Mouse (Mus musculus) embryo, embryonic 11.5 days (tissue): ENCODE data around the gene Ndufb10.
A peak's percentile ranks its signal among the peaks of the same experiment; 100 is the strongest.
"Not testable (repeated sequence)": the region's sequence is repeated elsewhere in the genome, so short reads cannot be mapped to it uniquely, and the experiment has no call there.

Experiments
- DNase-seq: peaks from one replicate; pipeline ENCODE4 v3.0.0-alpha.2; 2012; ENCODE audit warnings: low read depth, low spot score

Ndufb10 gene

DNA sequence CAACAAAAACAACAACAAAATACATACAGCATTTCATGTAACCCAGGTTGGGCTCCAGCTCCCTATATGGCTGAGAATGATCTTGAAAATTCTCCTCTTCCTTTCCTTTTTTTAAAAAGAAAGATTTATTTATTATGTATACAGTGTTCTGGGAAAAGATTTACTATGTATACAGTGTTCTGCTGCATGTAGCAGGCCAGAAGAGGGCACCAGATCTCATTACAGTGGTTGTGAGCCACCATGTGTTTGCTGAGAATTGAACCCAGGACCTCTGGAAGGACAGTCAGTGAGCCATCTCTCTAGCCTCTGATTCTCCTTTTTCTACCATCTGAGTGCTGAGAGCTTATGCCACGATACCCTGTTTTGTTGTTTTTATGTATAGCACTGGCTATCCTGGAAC lies 10.2 kb upstream of the Ndufb10 start:
- DNase-seq, result no peak

DNA sequence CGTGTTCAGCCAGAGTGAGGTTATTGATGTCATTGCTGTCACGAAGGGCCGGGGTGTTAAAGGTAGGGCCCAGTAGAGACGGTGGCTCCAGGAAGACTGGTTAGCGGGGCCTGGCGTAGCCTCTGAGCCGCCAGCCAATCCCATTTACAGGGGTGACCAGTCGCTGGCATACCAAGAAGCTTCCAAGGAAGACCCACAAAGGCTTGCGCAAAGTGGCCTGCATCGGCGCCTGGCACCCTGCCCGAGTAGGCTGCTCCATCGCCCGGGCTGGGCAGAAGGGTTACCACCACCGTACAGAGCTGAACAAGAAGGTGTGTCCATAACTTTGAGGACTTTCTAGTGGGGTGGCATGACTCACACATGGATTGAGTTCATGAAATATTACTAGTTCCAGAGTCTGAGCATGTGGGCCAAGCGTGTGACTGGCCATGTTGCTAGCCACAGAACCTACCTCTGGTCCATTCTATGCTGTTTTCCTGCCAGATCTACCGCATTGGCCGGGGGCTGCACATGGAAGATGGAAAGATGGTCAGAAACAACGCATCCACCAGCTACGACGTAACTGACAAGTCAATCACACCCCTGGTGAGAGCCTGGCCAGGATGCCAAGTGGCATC lies 9.3 kb upstream of the Ndufb10 start:
- no peak for DNase-seq

GRCm38 (mm10) chr17:24732233-24732935 lies 8.1 kb upstream of the Ndufb10 start:
- no peak for DNase-seq

GRCm38 (mm10) chr17:24730787-24731186 lies 6.5 kb upstream of the Ndufb10 start:
- no peak for DNase-seq

GRCm38 (mm10) chr17:24729067-24729466 lies 4.8 kb upstream of the Ndufb10 start:
- DNase-seq, result no peak

GRCm38 (mm10) chr17:24728184-24728583 lies 3.9 kb upstream of the Ndufb10 start:
- DNase-seq, result no peak

- no peak for DNase-seq
Measured at GRCm38 (mm10) chr17:24727618-24728017, 3.3 kb upstream of the Ndufb10 start, which contains the start of gene Rpl3l. Gene Rpl3l (plus strand): TSS chr17:24727820.

GRCm38 (mm10) chr17:24725637-24726390 lies 1.5 kb upstream of the Ndufb10 start:
- no peak for DNase-seq

- DNase-seq, result no peak
Measured at GRCm38 (mm10) chr17:24723881-24724180, 447 bp downstream of the Ndufb10 start.

DNA sequence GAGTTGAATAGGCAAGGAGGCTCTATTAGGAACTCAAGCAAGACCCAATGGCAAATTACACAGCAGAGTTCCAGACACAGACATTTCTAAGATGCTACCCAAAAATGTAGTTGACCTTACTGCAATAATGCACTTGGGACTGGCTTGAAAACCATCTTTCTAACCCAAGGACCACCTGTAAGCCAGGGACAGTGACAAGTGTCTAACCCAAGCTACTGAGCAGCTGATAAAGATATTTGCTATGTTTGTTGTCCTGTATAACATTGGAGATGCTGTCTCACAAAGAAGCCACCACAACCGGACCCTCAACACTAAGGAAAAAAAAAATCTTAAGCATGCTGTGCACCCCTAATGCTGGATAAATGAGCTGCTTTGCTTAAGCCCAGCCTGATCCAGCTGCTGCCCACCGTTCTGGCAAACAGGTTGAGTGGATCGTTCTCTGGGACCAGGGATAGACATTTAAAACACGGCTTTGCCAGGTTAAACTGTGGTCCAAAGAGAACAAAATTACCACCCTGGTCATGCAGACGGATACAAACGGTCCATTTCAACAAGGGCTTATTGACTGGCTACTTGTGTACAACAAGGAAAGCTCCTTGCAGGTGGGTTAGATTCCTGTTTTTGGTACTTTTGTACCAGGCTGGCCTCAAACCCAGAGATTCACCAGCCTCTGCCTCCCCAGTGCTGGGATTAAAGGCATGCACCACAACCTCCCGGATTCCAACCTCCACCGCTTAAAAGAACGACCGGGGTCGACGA lies 977 bp downstream of the Ndufb10 start:
- no peak for DNase-seq

DNA sequence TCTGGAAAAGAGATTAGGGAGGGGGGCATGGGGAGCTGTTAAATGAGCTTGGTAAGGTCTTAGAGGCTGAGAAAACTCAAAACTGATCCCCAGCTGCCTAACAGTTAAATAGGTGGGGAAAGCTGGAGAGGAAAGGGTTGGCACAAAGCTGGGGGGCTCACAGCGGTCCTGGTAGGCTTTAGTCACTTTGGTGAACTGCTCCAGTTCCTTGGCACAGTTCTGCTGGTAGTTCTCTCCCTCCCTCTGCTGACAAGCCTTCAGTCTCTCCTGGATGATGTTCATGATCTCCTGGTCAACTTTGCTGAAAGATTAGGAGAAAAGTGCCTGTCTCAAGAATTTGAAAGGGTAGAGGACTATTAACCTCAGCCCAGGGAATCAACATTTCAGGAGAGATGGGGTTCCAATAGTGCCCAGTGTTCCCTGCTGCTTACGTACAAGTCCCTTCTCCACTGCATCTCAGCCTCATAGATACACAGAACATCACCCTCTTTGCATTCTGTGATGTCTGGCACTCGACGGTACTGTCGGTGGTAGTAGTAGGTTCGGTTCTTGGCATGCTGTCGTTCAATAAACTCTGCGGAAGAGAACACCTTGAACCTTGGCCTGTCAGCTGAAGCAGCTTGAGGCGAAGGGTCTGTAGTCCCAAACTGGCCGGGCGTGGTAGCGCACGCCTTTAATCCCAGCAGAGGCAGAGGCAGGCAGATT lies 1.9 kb downstream of the Ndufb10 start:
- no peak for DNase-seq

- not testable (repeated sequence) for DNase-seq
Measured at GRCm38 (mm10) chr17:24721383-24721955, 2.8 kb downstream of the Ndufb10 start.

DNA sequence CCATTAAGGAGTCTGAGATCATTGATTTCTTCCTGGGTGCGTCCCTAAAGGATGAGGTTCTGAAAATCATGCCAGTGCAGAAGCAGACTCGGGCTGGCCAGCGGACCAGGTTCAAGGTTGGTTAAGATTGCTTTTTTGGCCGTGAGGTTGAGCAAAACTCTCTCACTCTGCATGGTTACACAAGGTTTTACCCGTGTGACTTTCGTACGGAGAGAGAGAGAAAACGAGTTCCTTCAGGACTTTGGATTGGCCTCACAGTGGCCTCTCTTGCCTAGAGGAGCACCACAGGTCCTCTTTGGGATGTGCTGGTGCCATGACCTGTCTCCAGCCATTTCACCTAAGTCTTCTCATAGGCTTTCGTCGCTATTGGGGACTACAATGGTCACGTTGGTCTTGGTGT lies 3.7 kb downstream of the Ndufb10 start:
- DNase-seq, result not testable (repeated sequence)

- DNase-seq, result peak; percentile 97
Measured at GRCm38 (mm10) chr17:24719494-24720222, 4.6 kb downstream of the Ndufb10 start.

GRCm38 (mm10) chr17:24718938-24719337 lies 5.3 kb downstream of the Ndufb10 start:
- not testable (repeated sequence) for DNase-seq

- DNase-seq, result no peak
Measured at GRCm38 (mm10) chr17:24717943-24718342, 6.3 kb downstream of the Ndufb10 start, which contains the start of the genes Rnf151 and Rps2. Gene Rnf151 (minus strand): TSS chr17:24718063. Gene Rps2 (plus strand): TSS chr17:24718116.

GRCm38 (mm10) chr17:24716166-24716682 lies 8.1 kb downstream of the Ndufb10 start:
- DNase-seq, result no peak

GRCm38 (mm10) chr17:24715556-24715955 lies 8.7 kb downstream of the Ndufb10 start:
- DNase-seq, result no peak

DNA sequence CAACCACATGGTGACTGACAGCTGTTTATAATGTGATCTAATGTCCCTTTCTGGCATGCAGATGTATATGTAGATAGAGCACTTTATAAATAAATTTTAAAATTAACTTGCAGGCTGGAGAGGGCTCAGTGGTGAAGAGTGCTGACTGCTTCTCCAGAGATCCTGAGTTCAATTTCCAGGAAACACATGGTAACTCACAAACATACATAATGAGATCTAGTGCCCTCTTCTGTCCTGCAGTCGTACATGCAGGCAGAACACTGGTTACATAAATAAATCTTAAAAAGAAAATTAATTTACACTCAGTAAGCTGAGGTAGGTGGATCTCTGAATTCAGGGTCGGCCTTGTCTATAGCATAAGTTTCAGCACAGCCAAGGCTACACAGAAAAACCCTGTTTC lies 15.6 kb downstream of the Ndufb10 start:
- no peak for DNase-seq
